Mouse (Mus musculus) Patski (cell line): ENCODE results near the gene Iqcf1. TPM values are rescaled to one million over a fixed set of nuclear protein-coding genes. Genes with fewer than 3 reads are reported as not detected.

Source experiments
- ATAC-seq: fragments of 100-300 bp; one replicate; pipeline ENCODE4 v1.8.0; 2021
- CTCF ChIA-PET: fragments of 350-600 bp; sonication (Branson Sonifier 250); formaldehyde crosslinking; loops from one replicate; lab custom pipeline; 2022; ENCODE audit warnings: inconsistent platforms; lab: Charles Lee
- POLR2A ChIA-PET: fragments of 350-600 bp; sonication (Branson Sonifier 250); formaldehyde crosslinking; loops from one replicate; lab custom pipeline; 2022; ENCODE audit warnings: antibody characterized with exemption, inconsistent platforms; lab: Charles Lee
- DNase-seq: peaks from one replicate; pipeline ENCODE4 v3.0.0-alpha.2; 2011; ENCODE audit warnings: low read depth, low spot score
- H3K27me3 ChIP-seq: fragments of 371-371 bp; one replicate; pipeline ENCODE4 v1.5.1; 2021
- CTCF ChIP-seq: fragments of 100-300 bp; IDR thresholded peaks from one replicate; pipeline ENCODE4 v1.5.1; 2021
- in situ Hi-C: fragments of 300-500 bp; cut with MboI; formaldehyde crosslinking; loops from 3 replicates; pipeline ENCODE4 v1.11.1; 2018; ENCODE audit warnings: low pct_unique_long_range_greater_than_20kb, mixed read lengths
- polyA plus RNA-seq: library from polyadenylated mRNA; unstranded; gene quantifications from one replicate; pipeline ENCODE4 v1.2.3, GENCODE M21; 2021

The Iqcf1 gene
- polyA plus RNA-seq, 1 experiment from 2014 or later, result not detected

- no peaks in the 10 kb centered on the region for H3K27me3 ChIP-seq
- ATAC-seq, result peak; percentile 6
- DNase-seq, result no peak
- TF ChIP-seq CTCF, result no peak
- ChIA-PET CTCF (no interaction called here), POLR2A (no interaction called here)
- in situ Hi-C loops, result no loop called here
Observed at GRCm38 (mm10) chr9:106464751-106465541, 34.8 kb upstream of the Iqcf1 start.

- CTCF ChIA-PET, result no interaction called here
- no peaks in the 10 kb centered on the region for H3K27me3 ChIP-seq
- in situ Hi-C loops, result no loop called here
- TF ChIP-seq CTCF, result no peak
- POLR2A ChIA-PET, result no interaction called here
- ATAC-seq (no peak), DNase-seq (no peak)
Observed at GRCm38 (mm10) chr9:106465571-106466200, 34.1 kb upstream of the Iqcf1 start, which contains the start of gene Gpr62. Gene Gpr62, minus strand, starts transcription at chr9:106465938.

- CTCF ChIA-PET, result interaction anchor here (1.6 kb wide), 1 partner anchor 186 kb away, joined by 4 read pairs; the partner anchor contains the start of gene Poc1a
Observed at GRCm38 (mm10) chr9:106466721-106467120, 33.0 kb upstream of the Iqcf1 start.

GRCm38 (mm10) chr9:106467746-106468145, 32.0 kb upstream of the Iqcf1 start:
- H3K27me3 ChIP-seq, result no peaks in the 10 kb centered on the region
- in situ Hi-C loops, result no loop called here
- DNase-seq, result no peak
- ATAC-seq, result no peak
- no peak for TF ChIP-seq CTCF
- CTCF ChIA-PET, result interaction anchor here (1.6 kb wide), 1 partner anchor 187 kb away, joined by 4 read pairs; the partner anchor contains the start of gene Poc1a
- POLR2A ChIA-PET, result interaction anchor here (1.9 kb wide), 1 partner anchor 14 kb away, joined by 4 read pairs; no protein-coding TSS in a partner anchor

More at GRCm38 (mm10) chr9:106466721-106467120, 33.0 kb upstream of the Iqcf1 start:
- no peak for ATAC-seq
- no peak for DNase-seq
- no peak for TF ChIP-seq CTCF
- POLR2A ChIA-PET, result interaction anchor here (1.9 kb wide), 1 partner anchor 13 kb away, joined by 4 read pairs; no protein-coding TSS in a partner anchor
- in situ Hi-C loops, result no loop called here
- no peaks in the 10 kb centered on the region for H3K27me3 ChIP-seq

GRCm38 (mm10) chr9:106469317-106469716, 30.4 kb upstream of the Iqcf1 start:
- in situ Hi-C loops, result no loop called here
- no peak for ATAC-seq
- ChIA-PET POLR2A (no interaction called here), CTCF (interaction anchor here (1.0 kb wide), 1 partner anchor 15 kb away, joined by 3 read pairs; no protein-coding TSS in a partner anchor)
- no peak for DNase-seq
- TF ChIP-seq CTCF, result no peak
- no peaks in the 10 kb centered on the region for H3K27me3 ChIP-seq

GRCm38 (mm10) chr9:106469776-106470175, 30.0 kb upstream of the Iqcf1 start:
- in situ Hi-C loops, result no loop called here
- CTCF ChIA-PET, result interaction anchor here (1.0 kb wide), 1 partner anchor 15 kb away, joined by 3 read pairs; no protein-coding TSS in a partner anchor
- ATAC-seq (no peak), DNase-seq (no peak)
- no peaks in the 10 kb centered on the region for H3K27me3 ChIP-seq
- POLR2A ChIA-PET, result no interaction called here
- TF ChIP-seq CTCF, result no peak

- POLR2A ChIA-PET, result no interaction called here
- no peak for ATAC-seq
- H3K27me3 ChIP-seq, result no peaks in the 10 kb centered on the region
- TF ChIP-seq CTCF, result no peak
- in situ Hi-C loops, result no loop called here
- CTCF ChIA-PET, result interaction anchor here (1.4 kb wide), 1 partner anchor 13 kb away, joined by 3 read pairs; no protein-coding TSS in a partner anchor
- no peak for DNase-seq
Observed at GRCm38 (mm10) chr9:106470991-106471750, 28.6 kb upstream of the Iqcf1 start.

GRCm38 (mm10) chr9:106471892-106472291, 27.9 kb upstream of the Iqcf1 start:
- no peaks in the 10 kb centered on the region for H3K27me3 ChIP-seq
- TF ChIP-seq CTCF, result no peak
- ATAC-seq (no peak), DNase-seq (no peak)
- ChIA-PET POLR2A (no interaction called here), CTCF (interaction anchor here (1.4 kb wide), 1 partner anchor 14 kb away, joined by 3 read pairs; no protein-coding TSS in a partner anchor)
- in situ Hi-C loops, result no loop called here

GRCm38 (mm10) chr9:106472321-106472720, 27.4 kb upstream of the Iqcf1 start:
- DNase-seq, result no peak
- no peaks in the 10 kb centered on the region for H3K27me3 ChIP-seq
- ATAC-seq, result no peak
- in situ Hi-C loops, result no loop called here
- ChIA-PET POLR2A (no interaction called here), CTCF (no interaction called here)
- no peak for TF ChIP-seq CTCF
